ENCODE assay signal across 22 mouse cellular contexts in the genomic region with DNA sequence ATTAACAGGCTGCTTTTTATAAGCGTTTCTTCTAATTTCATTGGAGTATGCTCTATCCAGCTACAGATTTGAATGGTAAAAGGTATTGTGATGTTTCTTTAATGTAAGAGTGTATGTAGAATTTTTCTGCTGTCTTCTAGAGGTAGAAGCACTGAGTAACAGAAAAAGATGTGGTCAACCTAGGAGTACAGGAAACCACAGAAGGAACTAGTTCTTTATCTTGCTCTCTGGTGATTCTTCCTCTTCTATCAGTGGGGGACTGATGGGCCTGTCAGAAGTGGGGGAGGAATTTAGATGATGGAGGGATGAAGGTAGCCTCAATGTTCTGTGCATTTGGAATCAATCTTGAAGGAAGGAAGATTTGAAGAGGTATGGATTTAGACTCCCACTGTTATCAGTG.
DNase-seq lines count a peak whose midpoint lies in the region; ATAC-seq lines count a peak whose summit lies in the region.
"Had no signal": no experiment of that assay in that cellular context is flagged by ENCODE, and none has a peak within 500 bp of the region (broad histone marks: within the 10 kb centered on the region; RNA-seq: fewer than 3 reads in every experiment).

No protein-coding gene starts in this region.

- intact Hi-C loops in left cerebral cortex, postnatal 4 days (cut with DNase I): no loop called here
- intact Hi-C loops in left cerebral cortex, postnatal 36 days (cut with DNase I): no loop called here

- peak; percentile 22 for DNase-seq in thymus, postnatal 0 days (ENCODE audit: low spot score)
- no peak for DNase-seq in thymus, adult 18-20 months
- no peak for DNase-seq in gastrocnemius, postnatal 10 days
- DNase-seq in right cerebral cortex, postnatal 10 days (ENCODE audit: low spot score in 2 of 2): no peak
- DNase-seq in left cerebral cortex, postnatal 4 days: no peak
- no peak for DNase-seq in left cerebral cortex, postnatal 36 days (ENCODE audit: low spot score in 2 of 2)
- DNase-seq: adrenal gland, postnatal 14 days; cerebellum, adult 18-20 months; cerebellum, postnatal 10 days; forebrain, postnatal 0 days; gastrocnemius, postnatal 14 days; heart, adult 11 months; kidney, postnatal 25 days; liver, postnatal 0 days; lung, postnatal 36 days; midbrain, embryonic 14.5 days; spleen, adult 18-20 months had no signal

- ATAC-seq in common myeloid progenitor, adult 5-6 weeks (replicated peaks; ENCODE audit: low read depth, poor library complexity, severe bottlenecking): peak; percentile 98
- peak; percentile 89 for ATAC-seq in megakaryocyte, adult 5-6 weeks (ENCODE audit: poor library complexity, severe bottlenecking)
- ATAC-seq: forebrain, postnatal 0 days; hindbrain, postnatal 0 days; intestine, postnatal 0 days; liver, embryonic 12.5 days; liver, postnatal 0 days had no signal
